Mouse (Mus musculus): ENCODE data around the gene Tas2r126. TPM values are rescaled to one million over a fixed set of nuclear protein-coding genes. Genes with fewer than 3 reads are reported as not detected.

Tas2r126 gene
- not detected in 2 replicates for polyA plus RNA-seq (2014; fragmentation: Nextera tagmentation; extraction: Ambion mirVana)

- Histone ChIP-seq H3K9ac (ENCODE audit: low read length) (no peak within 1 kb of the TSS), H3K4me3 (ENCODE audit: low read depth, low read length) (no peak within 1 kb of the TSS), H3K4me2 (ENCODE audit: low read length) (no peak within 1 kb of the TSS), H3K36me3 (ENCODE audit: control insufficient read depth, insufficient read depth, low read length) (no peaks in the 10 kb centered on the region), H3K27me3 (replicated peaks; ENCODE audit: control insufficient read depth, insufficient read depth, low read length) (no peaks in the 10 kb centered on the region), H3K4me1 (replicated peaks; ENCODE audit: control insufficient read depth, insufficient read depth, low read length) (no peaks in the 10 kb centered on the region), H3K9me3 (ENCODE audit: control insufficient read depth, low read length) (no peaks in the 10 kb centered on the region), H3K27ac (ENCODE audit: low read depth) (no peak within 1 kb of the TSS)
- WGBS, result 74% methylated on average over 6 of the region's 6 CpGs
- ATAC-seq (replicated peaks; ENCODE audit: low FRiP score, low TSS enrichment, low read depth) (no peak), DNase-seq (ENCODE audit: low spot score) (no peak)
Measured at GRCm38 (mm10) chr6:42434446-42434845, at the start of gene Tas2r126. Tas2r126 (plus strand) TSS chr6:42434535.

GRCm38 (mm10) chr6:42385635-42386034 is 48.7 kb upstream of the Tas2r126 start:
- H3K4me3 ChIP-seq (ENCODE audit: low read depth, low read length), result no peak overlapping the region
- ATAC-seq (replicated peaks; ENCODE audit: low FRiP score, low TSS enrichment, low read depth) (no peak), DNase-seq (ENCODE audit: low spot score) (no peak)
- 59% methylated on average over 4 of the region's 4 CpGs for WGBS
- no peak overlapping the region for H3K4me2 ChIP-seq (ENCODE audit: low read length)
- H3K27me3 ChIP-seq (replicated peaks; ENCODE audit: control insufficient read depth, insufficient read depth, low read length), result no peaks in the 10 kb centered on the region
- H3K9me3 ChIP-seq (ENCODE audit: control insufficient read depth, low read length), result no peaks in the 10 kb centered on the region
- no peak overlapping the region for H3K27ac ChIP-seq (ENCODE audit: low read depth)
- H3K4me1 ChIP-seq (replicated peaks; ENCODE audit: control insufficient read depth, insufficient read depth, low read length), result peaks cover 6% of the 10 kb centered on the region; the same call in 1 of the 2 replicates
- H3K36me3 ChIP-seq (ENCODE audit: control insufficient read depth, insufficient read depth, low read length), result no peaks in the 10 kb centered on the region
- H3K9ac ChIP-seq (ENCODE audit: low read length), result no peak overlapping the region

- Histone ChIP-seq H3K36me3 (ENCODE audit: control insufficient read depth, insufficient read depth, low read length) (no peaks in the 10 kb centered on the region), H3K27ac (ENCODE audit: low read depth) (no peak overlapping the region), H3K4me1 (replicated peaks; ENCODE audit: control insufficient read depth, insufficient read depth, low read length) (peaks cover 8% of the 10 kb centered on the region), H3K4me2 (ENCODE audit: low read length) (no peak overlapping the region), H3K9ac (ENCODE audit: low read length) (no peak overlapping the region), H3K9me3 (ENCODE audit: control insufficient read depth, low read length) (no peaks in the 10 kb centered on the region), H3K27me3 (replicated peaks; ENCODE audit: control insufficient read depth, insufficient read depth, low read length) (no peaks in the 10 kb centered on the region), H3K4me3 (ENCODE audit: low read depth, low read length) (no peak overlapping the region)
- 19% methylated on average over 2 of the region's 2 CpGs for WGBS
- DNase-seq (ENCODE audit: low spot score) (no peak), ATAC-seq (replicated peaks; ENCODE audit: low FRiP score, low TSS enrichment, low read depth) (no peak)
Measured at GRCm38 (mm10) chr6:42391796-42392330, 42.5 kb upstream of the Tas2r126 start.

- Histone ChIP-seq H3K4me3 (ENCODE audit: low read depth, low read length) (no peak overlapping the region), H3K9me3 (ENCODE audit: control insufficient read depth, low read length) (no peaks in the 10 kb centered on the region), H3K27ac (ENCODE audit: low read depth) (peak overlapping the region; percentile 55; the same call in 1 of the 2 replicates), H3K4me1 (replicated peaks; ENCODE audit: control insufficient read depth, insufficient read depth, low read length) (peaks cover 12% of the 10 kb centered on the region), H3K4me2 (ENCODE audit: low read length) (no peak overlapping the region), H3K9ac (ENCODE audit: low read length) (no peak overlapping the region), H3K36me3 (ENCODE audit: control insufficient read depth, insufficient read depth, low read length) (no peaks in the 10 kb centered on the region), H3K27me3 (replicated peaks; ENCODE audit: control insufficient read depth, insufficient read depth, low read length) (no peaks in the 10 kb centered on the region)
- no peak; the same call in 1 of the 2 replicates for ATAC-seq (replicated peaks; ENCODE audit: low FRiP score, low TSS enrichment, low read depth)
- DNase-seq (ENCODE audit: low spot score), result peak; percentile 66
- WGBS, result 48% methylated on average over 9 of the region's 9 CpGs
Measured at GRCm38 (mm10) chr6:42395960-42396809, 38.1 kb upstream of the Tas2r126 start.

- H3K27ac ChIP-seq (ENCODE audit: low read depth), result no peak overlapping the region
- no peaks in the 10 kb centered on the region for H3K9me3 ChIP-seq (ENCODE audit: control insufficient read depth, low read length)
- H3K4me1 ChIP-seq (replicated peaks; ENCODE audit: control insufficient read depth, insufficient read depth, low read length), result peaks cover 8% of the 10 kb centered on the region; the same call in 1 of the 2 replicates
- no peak overlapping the region for H3K9ac ChIP-seq (ENCODE audit: low read length)
- 65% methylated on average over 3 of the region's 3 CpGs for WGBS
- no peak overlapping the region for H3K4me2 ChIP-seq (ENCODE audit: low read length)
- H3K27me3 ChIP-seq (replicated peaks; ENCODE audit: control insufficient read depth, insufficient read depth, low read length), result no peaks in the 10 kb centered on the region
- ATAC-seq (replicated peaks; ENCODE audit: low FRiP score, low TSS enrichment, low read depth) (no peak), DNase-seq (ENCODE audit: low spot score) (no peak)
- no peaks in the 10 kb centered on the region for H3K36me3 ChIP-seq (ENCODE audit: control insufficient read depth, insufficient read depth, low read length)
- no peak overlapping the region for H3K4me3 ChIP-seq (ENCODE audit: low read depth, low read length)
Measured at GRCm38 (mm10) chr6:42397041-42397657, 37.2 kb upstream of the Tas2r126 start.

GRCm38 (mm10) chr6:42398285-42398684 is 36.0 kb upstream of the Tas2r126 start:
- ATAC-seq (replicated peaks; ENCODE audit: low FRiP score, low TSS enrichment, low read depth) (no peak), DNase-seq (ENCODE audit: low spot score) (no peak)
- no peak overlapping the region for H3K9ac ChIP-seq (ENCODE audit: low read length)
- no peaks in the 10 kb centered on the region for H3K36me3 ChIP-seq (ENCODE audit: control insufficient read depth, insufficient read depth, low read length)
- no peaks in the 10 kb centered on the region for H3K27me3 ChIP-seq (replicated peaks; ENCODE audit: control insufficient read depth, insufficient read depth, low read length)
- H3K9me3 ChIP-seq (ENCODE audit: control insufficient read depth, low read length), result no peaks in the 10 kb centered on the region
- H3K4me2 ChIP-seq (ENCODE audit: low read length), result no peak overlapping the region
- WGBS, result 88% methylated on average over 3 of the region's 3 CpGs
- H3K4me1 ChIP-seq (replicated peaks; ENCODE audit: control insufficient read depth, insufficient read depth, low read length), result peaks cover 8% of the 10 kb centered on the region; the same call in 1 of the 2 replicates
- H3K4me3 ChIP-seq (ENCODE audit: low read depth, low read length), result no peak overlapping the region
- no peak overlapping the region for H3K27ac ChIP-seq (ENCODE audit: low read depth)

GRCm38 (mm10) chr6:42398998-42399397 is 35.3 kb upstream of the Tas2r126 start:
- no peaks in the 10 kb centered on the region for H3K27me3 ChIP-seq (replicated peaks; ENCODE audit: control insufficient read depth, insufficient read depth, low read length)
- peaks cover 8% of the 10 kb centered on the region; the same call in 1 of the 2 replicates for H3K4me1 ChIP-seq (replicated peaks; ENCODE audit: control insufficient read depth, insufficient read depth, low read length)
- H3K36me3 ChIP-seq (ENCODE audit: control insufficient read depth, insufficient read depth, low read length), result no peaks in the 10 kb centered on the region
- WGBS, result 96% methylated on average over 1 of the region's 1 CpGs
- DNase-seq (ENCODE audit: low spot score) (no peak), ATAC-seq (replicated peaks; ENCODE audit: low FRiP score, low TSS enrichment, low read depth) (no peak)
- H3K9me3 ChIP-seq (ENCODE audit: control insufficient read depth, low read length), result no peaks in the 10 kb centered on the region
- H3K27ac ChIP-seq (ENCODE audit: low read depth), result no peak overlapping the region
- H3K4me2 ChIP-seq (ENCODE audit: low read length), result no peak overlapping the region
- H3K9ac ChIP-seq (ENCODE audit: low read length), result no peak overlapping the region
- H3K4me3 ChIP-seq (ENCODE audit: low read depth, low read length), result no peak overlapping the region

GRCm38 (mm10) chr6:42399938-42400337 is 34.4 kb upstream of the Tas2r126 start, which contains the start of gene Tas2r143:
Tas2r143 (plus strand) TSS chr6:42400238.
- H3K4me1 ChIP-seq (replicated peaks; ENCODE audit: control insufficient read depth, insufficient read depth, low read length), result peaks cover 8% of the 10 kb centered on the region; the same call in 1 of the 2 replicates
- no peaks in the 10 kb centered on the region for H3K9me3 ChIP-seq (ENCODE audit: control insufficient read depth, low read length)
- DNase-seq (ENCODE audit: low spot score) (no peak), ATAC-seq (replicated peaks; ENCODE audit: low FRiP score, low TSS enrichment, low read depth) (no peak)
- WGBS, result 82% methylated on average over 1 of the region's 1 CpGs
- H3K4me3 ChIP-seq (ENCODE audit: low read depth, low read length), result no peak within 1 kb of the TSS
- no peak within 1 kb of the TSS for H3K27ac ChIP-seq (ENCODE audit: low read depth)
- H3K4me2 ChIP-seq (ENCODE audit: low read length), result no peak within 1 kb of the TSS
- no peaks in the 10 kb centered on the region for H3K36me3 ChIP-seq (ENCODE audit: control insufficient read depth, insufficient read depth, low read length)
- H3K27me3 ChIP-seq (replicated peaks; ENCODE audit: control insufficient read depth, insufficient read depth, low read length), result no peaks in the 10 kb centered on the region
- no peak within 1 kb of the TSS for H3K9ac ChIP-seq (ENCODE audit: low read length)

Measured in intestine, embryonic 14.5 days (tissue).